Mouse (Mus musculus) CH12.LX (cell line): Measurements from ENCODE around the gene 2310061I04Rik. TPM values are rescaled to one million over a fixed set of nuclear protein-coding genes. Genes with fewer than 3 reads are reported as not detected.

Experiments
- DNase-seq: peaks from one replicate; pipeline ENCODE4 v3.0.0-alpha.2; 2013; ENCODE audit errors: extremely low read depth
- H3K27ac ChIP-seq: 2 replicates; pipeline ENCODE4 v1.5.1; 2012; ENCODE audit warnings: low read depth, mild to moderate bottlenecking, control low read depth, moderate library complexity; ENCODE audit not compliant: insufficient read depth
- H3K27me3 ChIP-seq: replicated peaks from 2 replicates; pipeline ENCODE3; 2012; ENCODE audit warnings: inconsistent platforms
- H3K36me3 ChIP-seq, 2 experiments: replicated peaks in 1 of 2; 2 replicates each; pipeline versions ENCODE3 to v1.6.1; 2012; ENCODE audit warnings: inconsistent platforms in 1 of 2, low read length in 1 of 2, mild to moderate bottlenecking in 1 of 2, mixed read lengths in 1 of 2, moderate library complexity in 1 of 2; ENCODE audit not compliant: control insufficient read depth in 1 of 2, insufficient read depth in 1 of 2
- H3K4me1 ChIP-seq, 2 experiments: 2 replicates each; pipeline ENCODE4 v1.6.1; 2012; ENCODE audit warnings: inconsistent platforms in 1 of 2, moderate library complexity in 1 of 2; ENCODE audit not compliant: insufficient read depth in 2 of 2, control insufficient read depth in 1 of 2
- H3K4me2 ChIP-seq: 2 replicates; pipeline ENCODE4 v1.6.1; 2012; ENCODE audit warnings: low read depth, mild to moderate bottlenecking, control low read depth; ENCODE audit not compliant: poor library complexity, insufficient read depth, severe bottlenecking
- H3K4me3 ChIP-seq, 3 experiments: fragments of 150-350 bp in 1 of 3; sonication (generic) in 1 of 3; replicated peaks in 1 of 3; 2 replicates each; pipeline versions ENCODE3 to v1.5.1; 2011 to 2012; ENCODE audit warnings: low read depth in 2 of 3, low read length in 2 of 3, mild to moderate bottlenecking in 2 of 3, moderate library complexity in 2 of 3, control low read depth in 1 of 3, improper control_type of control experiment in 1 of 3, inconsistent platforms in 1 of 3, mixed read lengths in 1 of 3; ENCODE audit not compliant: poor library complexity in 1 of 3
- H3K79me2 ChIP-seq: replicated peaks from 2 replicates; pipeline ENCODE4 v1.6.1; 2012; ENCODE audit warnings: mild to moderate bottlenecking, moderate library complexity; ENCODE audit not compliant: control insufficient read depth, poor library complexity, insufficient read depth, severe bottlenecking; ENCODE audit errors: extremely low read depth
- H3K9ac ChIP-seq: 2 replicates; pipeline ENCODE4 v1.6.1; 2012; ENCODE audit warnings: low read depth, mild to moderate bottlenecking, control low read depth, moderate library complexity; ENCODE audit not compliant: insufficient read depth
- H3K9me3 ChIP-seq: replicated peaks from 2 replicates; pipeline ENCODE3; 2012; ENCODE audit warnings: low read length, inconsistent platforms, mixed read lengths
- BHLHE40 ChIP-seq: IDR thresholded peaks from 2 replicates; pipeline ENCODE4 v1.6.1; 2011; ENCODE audit warnings: mild to moderate bottlenecking, low read depth, low read length, improper control_type of control experiment
- CHD1 ChIP-seq: IDR thresholded peaks from 2 replicates; pipeline ENCODE4 v1.6.1; 2012; ENCODE audit warnings: low read depth, low read length, improper control_type of control experiment, inconsistent platforms
- CTCF ChIP-seq, 2 experiments: IDR thresholded peaks in 1 of 2; conservative IDR thresholded peaks in 1 of 2; 2 replicates each; pipeline ENCODE4 v1.5.1; 2011 to 2012; ENCODE audit warnings: low read depth in 2 of 2, low read length in 2 of 2, improper control_type of control experiment in 1 of 2, inconsistent platforms in 1 of 2, mild to moderate bottlenecking in 1 of 2, moderate library complexity in 1 of 2
- IRF4 ChIP-seq: IDR thresholded peaks from 2 replicates; pipeline ENCODE4 v1.6.1; 2014; ENCODE audit warnings: low read depth, mild to moderate bottlenecking, inconsistent platforms, low read length, improper control_type of control experiment
- JUN ChIP-seq: IDR thresholded peaks from 2 replicates; pipeline ENCODE4 v1.6.1; 2011; ENCODE audit warnings: low read depth, mild to moderate bottlenecking, low read length, improper control_type of control experiment, moderate library complexity; ENCODE audit not compliant: insufficient read depth
- KAT2A ChIP-seq: IDR thresholded peaks from 2 replicates; pipeline ENCODE4 v1.6.1; 2012; ENCODE audit warnings: low read length, improper control_type of control experiment, inconsistent platforms; ENCODE audit not compliant: insufficient replicate concordance
- MAZ ChIP-seq: IDR thresholded peaks from 2 replicates; pipeline ENCODE4 v1.6.1; 2012; ENCODE audit warnings: low read depth, mild to moderate bottlenecking, inconsistent platforms, low read length, improper control_type of control experiment, moderate library complexity
- MEF2A ChIP-seq: IDR thresholded peaks from 2 replicates; pipeline ENCODE4 v1.6.1; 2014; ENCODE audit warnings: low read depth, mild to moderate bottlenecking, inconsistent platforms, low read length, improper control_type of control experiment, borderline replicate concordance
- MXI1 ChIP-seq: IDR thresholded peaks from 2 replicates; pipeline ENCODE4 v1.6.1; 2011; ENCODE audit warnings: mild to moderate bottlenecking, low read depth, low read length, improper control_type of control experiment
- MYC ChIP-seq: IDR thresholded peaks from 2 replicates; pipeline ENCODE4 v1.6.1; 2011; ENCODE audit warnings: low read depth, mild to moderate bottlenecking, improper control_type of control experiment, low read length
- NRF1 ChIP-seq: IDR thresholded peaks from 2 replicates; pipeline ENCODE4 v1.6.1; 2014; ENCODE audit warnings: low read depth, mild to moderate bottlenecking, inconsistent platforms, low read length, improper control_type of control experiment, moderate library complexity
- POLR2A ChIP-seq: IDR thresholded peaks from 2 replicates; pipeline ENCODE4 v1.6.1; 2011; ENCODE audit warnings: low read depth, mild to moderate bottlenecking, improper control_type of control experiment, low read length
- POLR2AphosphoS2 ChIP-seq: IDR thresholded peaks from 2 replicates; pipeline ENCODE4 v1.6.1; 2011; ENCODE audit warnings: low read depth, low read length, improper control_type of control experiment
- RAD21 ChIP-seq: IDR thresholded peaks from 2 replicates; pipeline ENCODE4 v1.6.1; 2011; ENCODE audit warnings: low read depth, mild to moderate bottlenecking, low read length, improper control_type of control experiment, moderate library complexity
- RCOR1 ChIP-seq: conservative IDR thresholded peaks from 2 replicates; pipeline ENCODE4 v1.6.1; 2012; ENCODE audit warnings: low read depth, mild to moderate bottlenecking, inconsistent platforms, low read length, improper control_type of control experiment
- SMC3 ChIP-seq: IDR thresholded peaks from 2 replicates; pipeline ENCODE4 v1.6.1; 2011; ENCODE audit warnings: low read depth, low read length, improper control_type of control experiment
- TBP ChIP-seq: conservative IDR thresholded peaks from 2 replicates; pipeline ENCODE4 v1.6.1; 2011; ENCODE audit warnings: low read depth, low read length, improper control_type of control experiment
- USF2 ChIP-seq: conservative IDR thresholded peaks from 2 replicates; pipeline ENCODE4 v1.6.1; 2011; ENCODE audit warnings: low read depth, low read length, improper control_type of control experiment
- ZKSCAN1 ChIP-seq: IDR thresholded peaks from 2 replicates; pipeline ENCODE4 v1.6.1; 2012; ENCODE audit warnings: low read depth, inconsistent platforms, low read length, improper control_type of control experiment, borderline replicate concordance
- ZMIZ1 ChIP-seq: IDR thresholded peaks from 2 replicates; pipeline ENCODE4 v1.6.1; 2012; ENCODE audit warnings: low read depth, mild to moderate bottlenecking, inconsistent platforms, low read length, improper control_type of control experiment
- ZNF384 ChIP-seq: IDR thresholded peaks from 2 replicates; pipeline ENCODE4 v1.6.1; 2012; ENCODE audit warnings: low read depth, low read length, improper control_type of control experiment, inconsistent platforms
- dilution Hi-C: fragments of 300-500 bp; cut with MboI; formaldehyde crosslinking; loops from 2 replicates; pipeline ENCODE4 v1.14.3; 2020; ENCODE audit warnings: low sequenced_read_pairs; ENCODE audit not compliant: extremely low pct_unique_long_range_greater_than_20kb, extremely low pct_ligation_motif_present
- in situ Hi-C: fragments of 300-500 bp; cut with MboI; formaldehyde crosslinking; loops from 3 replicates; pipeline ENCODE4 v1.14.3; 2019; ENCODE audit warnings: low sequenced_read_pairs, low pct_ligation_motif_present, low pct_unique_long_range_greater_than_20kb, mixed read lengths
- polyA plus RNA-seq: library from polyadenylated mRNA; unstranded; fragments of >175 nt; gene quantifications from 2 replicates; pipeline ENCODE4 v1.2.1, GENCODE M21; 2012; ENCODE audit warnings: low read depth; ENCODE audit not compliant: insufficient read length
- total RNA-seq, 2 experiments: library from RNA; depleted of rRNA; stranded (reverse); fragments of 300-350 nt in 1 of 2; fragments of >200 nt in 1 of 2; gene quantifications; 2 replicates each; pipeline ENCODE4 v1.2.3; 2012 to 2014

2310061I04Rik gene
- total and polyA plus RNA-seq, 3 experiments, result 5.7 to 46.4 (median 8.7) TPM

- DNase-seq, result peak; percentile 58
- H3K4me3 ChIP-seq, result peak overlapping the region; percentile 58 to 74 (median 63)
- in situ Hi-C loops (loop anchor here (5.0 kb wide), 1 partner anchor 34 kb away; the partner anchor contains the start of gene Tubb5), dilution Hi-C loops (no loop called here)
- peaks cover 4% of the 10 kb centered on the region for H3K9me3 ChIP-seq
- peaks cover 51% of the 10 kb centered on the region for H3K79me2 ChIP-seq
- peaks cover 18 to 39% of the 10 kb centered on the region in 2 experiments for H3K36me3 ChIP-seq
- TF ChIP-seq MXI1 (no peak), BHLHE40 (no peak), IRF4 (no peak), RAD21 (peak; percentile 51), TBP (0 out of 2 replicates have a peak, but pooled peaks have one; percentile 9), POLR2AphosphoS2 (no peak), SMC3 (peak; percentile 53), RCOR1 (no peak), ZKSCAN1 (no peak), JUN (no peak), POLR2A (no peak), MAZ (no peak), ZNF384 (peak; percentile 65), CTCF (conservative IDR thresholded peaks at IDR 0.05 in 1 of 2, IDR thresholded peaks at IDR 0.05 in 1 of 2; ENCODE audit: low read depth in 2 of 2, low read length in 2 of 2) (peak; percentile 63 to 70), CHD1 (no peak), KAT2A (no peak), MYC (no peak), NRF1 (no peak), ZMIZ1 (no peak), USF2 (no peak), MEF2A (no peak)
- peaks cover 0 to 27% of the 10 kb centered on the region in 2 experiments; a peak in 2 of 4 replicates for H3K4me1 ChIP-seq
- H3K4me2 ChIP-seq, result peak overlapping the region; percentile 85; the same call in 1 of the 2 replicates
- peak overlapping the region; percentile 69 for H3K9ac ChIP-seq
- peak overlapping the region; percentile 83 for H3K27ac ChIP-seq
- H3K27me3 ChIP-seq, result no peaks in the 10 kb centered on the region
These were observed 26.1 kb downstream of the 2310061I04Rik start for GRCm38 (mm10) chr17:35870884-35871696.
